Mouse (Mus musculus): ENCODE measurements around the gene Rnf217. TPM values are rescaled to one million over a fixed set of nuclear protein-coding genes. Genes with fewer than 3 reads are reported as not detected.

Rnf217 gene
- polyA plus RNA-seq, 1 experiment, result 1.1 TPM

DNA sequence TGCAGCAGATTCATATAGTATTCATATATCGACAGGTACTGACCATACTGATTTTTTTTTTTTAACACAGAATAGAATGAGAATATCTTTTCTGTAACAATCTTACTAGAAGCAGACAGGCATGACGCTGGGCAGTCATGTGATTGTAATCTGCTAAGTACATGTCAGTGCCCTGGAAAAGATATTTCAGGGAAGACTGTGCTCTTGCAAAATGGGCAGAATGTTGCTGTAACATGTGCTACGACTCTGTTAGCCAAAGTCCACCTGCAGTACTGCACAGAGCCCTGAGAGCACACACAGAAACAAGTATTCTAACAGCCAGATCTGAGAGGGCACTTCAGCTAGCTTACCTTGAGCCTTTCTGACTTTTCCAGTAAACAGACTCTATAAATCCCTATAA is 83.3 kb downstream of the Rnf217 start:
- no peaks in the 10 kb centered on the region for H3K4me1 ChIP-seq (ENCODE audit: control insufficient read depth, insufficient read depth, low read length)
- H3K4me3 ChIP-seq (ENCODE audit: insufficient read depth, low read depth, low read length), result no peak overlapping the region
- TF ChIP-seq CTCF (conservative IDR thresholded peaks at IDR 0.05; ENCODE audit: insufficient read depth, insufficient read length, low read depth, low read length) (no peak), POLR2A (IDR thresholded peaks at IDR 0.05; ENCODE audit: low read depth, low read length) (no peak)
- no peak overlapping the region for H3K27ac ChIP-seq (ENCODE audit: insufficient read depth, low read depth, low read length)
- 68% methylated on average over 3 of the region's 3 CpGs for WGBS
- DNase-seq, result peak; percentile 4
- H3K27me3 ChIP-seq (replicated peaks; ENCODE audit: control insufficient read depth, insufficient read depth, low read length), result no peaks in the 10 kb centered on the region
- no peaks in the 10 kb centered on the region for H3K36me3 ChIP-seq (ENCODE audit: control insufficient read depth, insufficient read depth, low read length)

DNA sequence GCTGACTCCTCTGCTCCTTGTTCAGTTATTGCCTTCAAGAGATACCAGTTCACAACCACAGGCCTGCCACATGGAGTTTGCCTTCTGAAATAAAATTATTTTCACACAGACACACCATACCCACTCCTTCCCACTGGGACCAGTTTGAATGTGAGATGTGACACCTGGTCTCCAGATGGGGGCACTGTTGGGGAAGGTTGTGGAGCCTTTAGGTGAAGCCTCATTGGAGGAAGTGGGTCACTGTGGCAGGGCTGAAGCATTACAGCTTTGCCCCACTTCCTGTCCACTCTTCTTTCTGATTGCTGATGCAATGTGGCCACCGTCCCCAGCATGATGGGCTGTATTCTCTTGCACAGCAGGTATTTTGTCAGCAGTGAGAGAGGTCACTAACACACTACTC is 89.6 kb downstream of the Rnf217 start:
- 70% methylated on average over 1 of the region's 1 CpGs for WGBS
- DNase-seq, result peak; percentile 19
- H3K27me3 ChIP-seq (replicated peaks; ENCODE audit: control insufficient read depth, insufficient read depth, low read length), result no peaks in the 10 kb centered on the region
- TF ChIP-seq CTCF (conservative IDR thresholded peaks at IDR 0.05; ENCODE audit: insufficient read depth, insufficient read length, low read depth, low read length) (peak; percentile 57), POLR2A (IDR thresholded peaks at IDR 0.05; ENCODE audit: low read depth, low read length) (no peak)
- no peaks in the 10 kb centered on the region for H3K36me3 ChIP-seq (ENCODE audit: control insufficient read depth, insufficient read depth, low read length)
- no peak overlapping the region for H3K27ac ChIP-seq (ENCODE audit: insufficient read depth, low read depth, low read length)
- H3K4me1 ChIP-seq (ENCODE audit: control insufficient read depth, insufficient read depth, low read length), result peaks cover 6% of the 10 kb centered on the region; the same call in 1 of the 2 replicates
- no peak overlapping the region for H3K4me3 ChIP-seq (ENCODE audit: insufficient read depth, low read depth, low read length)

DNA sequence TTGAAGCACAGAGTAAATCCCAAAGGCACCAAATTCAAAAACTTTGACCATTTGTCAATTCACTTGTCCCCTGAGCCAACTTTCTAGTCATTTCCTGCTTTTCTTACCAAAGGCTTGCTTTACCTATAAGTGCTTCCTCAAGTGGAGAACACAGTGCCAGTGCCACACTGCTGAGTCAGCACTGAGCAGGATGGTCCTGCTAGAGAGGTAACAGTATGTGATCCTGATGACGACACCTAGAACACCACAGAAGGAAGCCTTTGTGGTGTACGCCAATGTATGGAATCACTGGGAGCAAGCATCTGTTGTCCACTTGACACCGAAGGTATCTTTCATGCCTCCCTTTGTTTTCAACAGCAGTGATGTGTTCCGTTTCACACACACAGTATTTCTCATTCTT is 90.8 kb downstream of the Rnf217 start:
- 94% methylated on average over 4 of the region's 4 CpGs for WGBS
- Histone ChIP-seq H3K27me3 (replicated peaks; ENCODE audit: control insufficient read depth, insufficient read depth, low read length) (no peaks in the 10 kb centered on the region), H3K36me3 (ENCODE audit: control insufficient read depth, insufficient read depth, low read length) (no peaks in the 10 kb centered on the region), H3K27ac (ENCODE audit: insufficient read depth, low read depth, low read length) (no peak overlapping the region), H3K4me3 (ENCODE audit: insufficient read depth, low read depth, low read length) (no peak overlapping the region), H3K4me1 (ENCODE audit: control insufficient read depth, insufficient read depth, low read length) (peaks cover 6% of the 10 kb centered on the region; the same call in 1 of the 2 replicates)
- no peak for TF ChIP-seq POLR2A (IDR thresholded peaks at IDR 0.05; ENCODE audit: low read depth, low read length)
- no peak for TF ChIP-seq CTCF (conservative IDR thresholded peaks at IDR 0.05; ENCODE audit: insufficient read depth, insufficient read length, low read depth, low read length)
- DNase-seq, result no peak

DNA sequence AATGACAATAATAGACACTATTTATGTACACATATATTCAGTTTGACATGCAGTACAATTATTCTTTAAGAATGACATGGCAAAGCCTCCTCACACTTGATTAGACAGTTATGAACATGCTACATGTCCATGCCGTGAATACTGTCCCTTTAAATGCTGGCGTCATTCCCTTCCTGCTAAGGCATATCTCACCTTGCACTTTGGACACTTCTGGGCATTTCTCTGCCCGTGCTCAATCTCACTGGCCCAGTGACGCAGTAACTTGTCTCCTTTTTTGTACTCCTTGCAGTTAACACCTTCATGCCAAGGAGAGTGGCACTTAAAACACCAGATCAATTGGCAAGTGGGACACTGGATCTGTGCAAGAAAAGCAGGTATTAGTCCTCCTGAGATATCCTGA is 91.8 kb downstream of the Rnf217 start:
- peak; percentile 54 for DNase-seq
- WGBS, result 52% methylated on average over 4 of the region's 4 CpGs
- H3K27me3 ChIP-seq (replicated peaks; ENCODE audit: control insufficient read depth, insufficient read depth, low read length), result no peaks in the 10 kb centered on the region
- no peaks in the 10 kb centered on the region for H3K36me3 ChIP-seq (ENCODE audit: control insufficient read depth, insufficient read depth, low read length)
- peak overlapping the region; percentile 35; the same call in 1 of the 2 replicates for H3K27ac ChIP-seq (ENCODE audit: insufficient read depth, low read depth, low read length)
- no peak for TF ChIP-seq POLR2A (IDR thresholded peaks at IDR 0.05; ENCODE audit: low read depth, low read length)
- TF ChIP-seq CTCF (conservative IDR thresholded peaks at IDR 0.05; ENCODE audit: insufficient read depth, insufficient read length, low read depth, low read length), result no peak
- H3K4me1 ChIP-seq (ENCODE audit: control insufficient read depth, insufficient read depth, low read length), result peaks cover 6% of the 10 kb centered on the region; the same call in 1 of the 2 replicates
- no peak overlapping the region for H3K4me3 ChIP-seq (ENCODE audit: insufficient read depth, low read depth, low read length)

DNA sequence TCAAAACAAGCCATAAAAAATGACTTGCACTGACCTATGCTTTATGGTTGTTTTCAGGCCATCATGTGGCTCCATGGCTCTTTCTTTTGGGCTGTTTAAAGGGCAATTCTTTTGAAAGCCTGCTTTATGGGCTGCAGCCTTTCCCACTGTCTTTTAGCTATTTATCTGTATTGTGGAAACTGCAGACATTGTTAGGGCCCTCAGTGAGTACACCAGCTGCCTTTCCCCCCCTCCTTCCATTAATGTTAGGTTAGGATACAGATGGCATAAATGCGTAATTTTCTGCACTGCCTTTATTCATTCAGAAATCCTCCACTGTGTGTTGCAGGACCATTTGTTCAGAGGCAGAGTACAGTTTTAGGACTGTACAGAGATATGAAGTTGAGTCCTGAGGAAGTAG is 93.1 kb downstream of the Rnf217 start:
- WGBS, result 90% methylated on average over 1 of the region's 1 CpGs
- H3K36me3 ChIP-seq (ENCODE audit: control insufficient read depth, insufficient read depth, low read length), result no peaks in the 10 kb centered on the region

DNA sequence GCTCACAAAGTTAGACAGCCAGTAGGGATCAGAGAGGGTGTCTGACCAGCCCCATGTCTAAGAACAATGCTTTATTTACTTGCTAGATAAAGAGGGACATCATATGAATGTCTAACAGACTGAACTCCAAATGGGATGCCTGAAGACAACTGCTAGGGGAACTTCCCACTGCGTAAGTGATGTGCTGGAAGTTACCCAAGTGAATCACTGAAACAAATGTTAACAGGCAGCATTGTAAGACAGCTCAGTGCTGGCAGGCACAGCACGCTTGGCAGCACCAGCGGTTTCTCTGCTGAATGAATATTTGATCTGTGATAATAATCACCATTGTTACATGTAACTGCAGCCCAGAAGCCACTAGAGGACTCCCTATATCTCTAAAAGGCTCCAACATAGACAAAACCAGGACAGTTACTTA is 104.8 kb downstream of the Rnf217 start:
- H3K4me1 ChIP-seq (ENCODE audit: control insufficient read depth, insufficient read depth, low read length), result no peaks in the 10 kb centered on the region
- no peaks in the 10 kb centered on the region for H3K36me3 ChIP-seq (ENCODE audit: control insufficient read depth, insufficient read depth, low read length)
- no peak overlapping the region for H3K4me3 ChIP-seq (ENCODE audit: insufficient read depth, low read depth, low read length)
- H3K27me3 ChIP-seq (replicated peaks; ENCODE audit: control insufficient read depth, insufficient read depth, low read length), result no peaks in the 10 kb centered on the region
- DNase-seq, result peak; percentile 19
- TF ChIP-seq CTCF (conservative IDR thresholded peaks at IDR 0.05; ENCODE audit: insufficient read depth, insufficient read length, low read depth, low read length) (no peak), POLR2A (IDR thresholded peaks at IDR 0.05; ENCODE audit: low read depth, low read length) (no peak)
- H3K27ac ChIP-seq (ENCODE audit: insufficient read depth, low read depth, low read length), result no peak overlapping the region
- WGBS, result 53% methylated on average over 3 of the region's 3 CpGs

More for the DNA sequence above, 93.1 kb downstream of the Rnf217 start:
- Histone ChIP-seq H3K27ac (ENCODE audit: insufficient read depth, low read depth, low read length) (no peak overlapping the region), H3K4me3 (ENCODE audit: insufficient read depth, low read depth, low read length) (no peak overlapping the region), H3K4me1 (ENCODE audit: control insufficient read depth, insufficient read depth, low read length) (peaks cover 6% of the 10 kb centered on the region; the same call in 1 of the 2 replicates), H3K27me3 (replicated peaks; ENCODE audit: control insufficient read depth, insufficient read depth, low read length) (no peaks in the 10 kb centered on the region)
- no peak for DNase-seq
- TF ChIP-seq CTCF (conservative IDR thresholded peaks at IDR 0.05; ENCODE audit: insufficient read depth, insufficient read length, low read depth, low read length) (no peak), POLR2A (IDR thresholded peaks at IDR 0.05; ENCODE audit: low read depth, low read length) (no peak)

DNA sequence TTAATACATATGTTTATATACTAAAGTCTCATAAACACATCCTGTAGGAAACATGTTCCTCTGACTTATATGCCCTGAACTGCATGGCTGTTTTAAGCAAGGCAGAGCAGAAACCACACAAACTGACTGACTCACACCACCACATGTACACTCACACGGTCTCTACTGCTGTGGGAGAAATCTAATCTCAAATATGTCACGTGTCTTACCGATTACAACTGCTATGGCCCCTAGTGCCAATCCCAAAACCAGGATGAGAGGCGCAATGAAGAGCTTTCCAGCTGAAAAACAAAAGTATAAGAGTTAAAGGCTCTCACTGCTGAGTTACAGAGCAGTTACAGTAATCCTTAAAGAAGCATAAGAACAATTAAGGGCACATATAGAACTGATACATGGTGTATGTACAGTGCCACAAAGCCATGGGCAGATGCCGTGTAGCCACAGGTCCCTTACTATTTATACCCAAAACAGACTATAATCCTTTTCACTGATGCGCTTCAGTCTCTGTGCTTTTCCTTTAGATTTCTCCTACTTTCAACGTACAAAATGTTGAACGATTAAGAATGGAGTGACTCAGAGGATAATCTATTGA is 105.3 kb downstream of the Rnf217 start:
- Histone ChIP-seq H3K4me3 (ENCODE audit: insufficient read depth, low read depth, low read length) (no peak overlapping the region), H3K27ac (ENCODE audit: insufficient read depth, low read depth, low read length) (no peak overlapping the region), H3K4me1 (ENCODE audit: control insufficient read depth, insufficient read depth, low read length) (no peaks in the 10 kb centered on the region), H3K27me3 (replicated peaks; ENCODE audit: control insufficient read depth, insufficient read depth, low read length) (no peaks in the 10 kb centered on the region), H3K36me3 (ENCODE audit: control insufficient read depth, insufficient read depth, low read length) (no peaks in the 10 kb centered on the region)
- 95% methylated on average over 8 of the region's 8 CpGs for WGBS
- DNase-seq, result no peak
- TF ChIP-seq CTCF (conservative IDR thresholded peaks at IDR 0.05; ENCODE audit: insufficient read depth, insufficient read length, low read depth, low read length) (no peak), POLR2A (IDR thresholded peaks at IDR 0.05; ENCODE audit: low read depth, low read length) (no peak)
